Mouse (Mus musculus) heart, postnatal 0 days (tissue): Measurements from ENCODE around the gene Cyp2a5. TPM values are rescaled to one million over a fixed set of nuclear protein-coding genes. Genes with fewer than 3 reads are reported as not detected.
"Not testable (repeated sequence)": the region's sequence is repeated elsewhere in the genome, so short reads cannot be mapped to it uniquely, and the experiment has no call there.

ENCODE experiments used
- ATAC-seq: fragments of 200-750 bp; cut with Nextera tagmentation; 2 replicates; pipeline ENCODE4 v1.8.0; 2017; ENCODE audit warnings: low read depth, moderate number of reproducible peaks, moderate library complexity; ENCODE audit not compliant: insufficient read depth
- DNase-seq: peaks from one replicate; pipeline ENCODE4 v3.0.0-alpha.2; 2016; ENCODE audit warnings: low spot score
- H3K27ac ChIP-seq: fragments of 300-500 bp; sonication (generic); 2 replicates; pipeline ENCODE4 v1.5.1; 2014; ENCODE audit warnings: low read depth, mild to moderate bottlenecking
- H3K27me3 ChIP-seq: fragments of 300-500 bp; sonication (generic); 2 replicates; pipeline ENCODE4 v1.6.1; 2014; ENCODE audit warnings: low read length, mixed read lengths; ENCODE audit not compliant: control insufficient read depth, insufficient read depth
- H3K36me3 ChIP-seq: fragments of 300-500 bp; sonication (generic); replicated peaks from 2 replicates; pipeline ENCODE4 v1.6.1; 2014; ENCODE audit warnings: low read length, mixed read lengths; ENCODE audit not compliant: control insufficient read depth, insufficient read depth
- H3K4me1 ChIP-seq: fragments of 300-500 bp; sonication (generic); 2 replicates; pipeline ENCODE4 v1.6.1; 2014; ENCODE audit warnings: antibody characterized with exemption; ENCODE audit not compliant: control insufficient read depth, insufficient read depth
- H3K4me2 ChIP-seq: fragments of 300-500 bp; sonication (generic); 2 replicates; pipeline ENCODE4 v1.6.1; 2014; ENCODE audit warnings: low read depth, mild to moderate bottlenecking, low read length, moderate library complexity
- H3K4me3 ChIP-seq: fragments of 300-500 bp; sonication (generic); 2 replicates; pipeline ENCODE4 v1.5.1; 2014; ENCODE audit warnings: low read depth, low read length
- H3K9ac ChIP-seq: fragments of 300-500 bp; sonication (generic); replicated peaks from 2 replicates; pipeline ENCODE4 v1.6.1; 2014; ENCODE audit warnings: low read depth, low read length, mixed read lengths
- H3K9me3 ChIP-seq: fragments of 300-500 bp; sonication (generic); replicated peaks from 2 replicates; pipeline ENCODE4 v1.6.1; 2016; ENCODE audit warnings: low read length; ENCODE audit not compliant: control insufficient read depth
- WGBS: fragments of 180-500 bp; shearing (Covaris S2); extraction: QIAGEN DNeasy Blood & Tissue Kit; methylation state at CpG from one replicate; pipeline ENCODE4 v1.1.7; 2014; 5-methylcytosine and 5-hydroxymethylcytosine counted together
- polyA plus RNA-seq: library from polyadenylated mRNA; unstranded; fragments of >200 nt; fragmentation: Nextera tagmentation; extraction: Ambion mirVana; gene quantifications from 2 replicates; pipeline ENCODE4 v1.2.1, GENCODE M21; 2015
- total RNA-seq: library from RNA; depleted of rRNA; stranded (reverse); fragments of >200 nt; gene quantifications from 2 replicates; pipeline ENCODE4 v1.2.3, GENCODE M21; 2014; ENCODE audit warnings: low replicate concordance; rRNA removed

The Cyp2a5 gene
- total and polyA plus RNA-seq, 2 experiments from 2014 or later, result not detected

DNA sequence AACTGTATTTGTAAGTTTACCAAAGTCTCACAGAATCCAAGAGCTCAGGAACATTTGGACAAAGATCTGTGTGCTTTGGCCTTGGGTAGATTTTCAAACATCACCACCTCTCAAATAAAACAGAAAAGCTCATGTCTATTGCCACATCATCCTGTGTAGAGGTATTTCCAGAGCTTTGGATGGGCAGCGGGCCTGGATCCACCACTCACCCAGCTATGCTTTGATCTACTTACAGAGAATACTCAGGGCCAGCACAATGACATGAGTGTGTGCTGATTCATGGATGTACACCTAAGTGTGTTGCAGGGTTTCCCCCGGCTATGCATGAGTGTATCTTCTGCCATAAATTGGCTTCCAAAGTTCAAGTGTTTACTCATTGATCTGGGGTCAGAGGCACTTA is 8.3 kb downstream of the Cyp2a5 start:
- H3K36me3 ChIP-seq, result not testable (repeated sequence)
- 79% methylated on average over 2 of the region's 2 CpGs for WGBS

GRCm38 (mm10) chr7:26850063-26850462 is 15.0 kb downstream of the Cyp2a5 start:
- not testable (repeated sequence) for H3K27me3 ChIP-seq, H3K27ac ChIP-seq, DNase-seq, H3K9me3 ChIP-seq, H3K4me2 ChIP-seq, H3K4me1 ChIP-seq, H3K9ac ChIP-seq, ATAC-seq, H3K36me3 ChIP-seq, H3K4me3 ChIP-seq

More for the DNA sequence above, 8.3 kb downstream of the Cyp2a5 start:
- H3K27ac ChIP-seq, H3K4me1 ChIP-seq, ATAC-seq, DNase-seq, H3K9me3 ChIP-seq, H3K4me2 ChIP-seq, H3K4me3 ChIP-seq, H3K9ac ChIP-seq, H3K27me3 ChIP-seq: not testable (repeated sequence)

DNA sequence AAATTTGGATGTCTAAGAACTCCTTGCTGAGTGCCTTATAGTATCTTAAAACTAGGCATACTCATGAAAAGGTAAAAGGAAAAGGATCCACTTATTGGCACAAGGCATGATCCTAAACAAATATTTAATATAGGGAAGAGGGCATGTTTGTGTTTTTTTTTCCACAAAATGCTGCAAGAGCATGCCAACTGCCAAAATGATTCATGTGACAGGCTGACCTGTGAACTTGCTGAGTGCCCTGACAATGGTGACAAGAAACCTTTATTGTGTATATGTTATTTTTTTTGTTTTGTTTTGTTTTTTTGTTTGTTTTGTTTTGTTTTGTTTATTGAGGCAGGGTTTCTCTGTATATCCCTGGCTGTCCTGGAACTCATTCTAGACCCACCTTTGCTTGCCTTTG is 43.5 kb downstream of the Cyp2a5 start:
- not testable (repeated sequence) for H3K36me3 ChIP-seq, ATAC-seq, H3K9me3 ChIP-seq, H3K4me1 ChIP-seq, H3K27ac ChIP-seq, DNase-seq, H3K27me3 ChIP-seq, H3K4me3 ChIP-seq, H3K4me2 ChIP-seq, H3K9ac ChIP-seq

DNA sequence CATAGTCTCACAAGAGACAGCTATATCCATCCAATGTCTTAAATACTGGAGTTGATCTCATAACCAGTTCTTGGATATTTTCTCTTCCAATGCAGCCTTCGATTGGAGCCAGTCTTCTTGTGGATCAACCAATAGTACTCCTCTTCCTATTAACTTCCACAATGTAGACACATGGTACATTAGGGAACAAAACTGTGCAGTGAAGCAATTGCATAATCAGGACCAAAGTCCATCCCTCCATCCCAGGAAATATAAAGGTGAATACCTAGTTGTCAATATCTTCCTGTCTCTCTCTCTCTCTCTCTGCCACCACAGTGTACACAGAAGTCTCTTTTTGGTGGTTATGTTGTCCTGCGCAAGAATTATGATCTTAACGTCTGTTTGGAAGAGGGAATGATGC is 45.5 kb downstream of the Cyp2a5 start:
- H3K9ac ChIP-seq, H3K4me3 ChIP-seq, ATAC-seq, H3K36me3 ChIP-seq, H3K27ac ChIP-seq, DNase-seq, H3K4me1 ChIP-seq, H3K9me3 ChIP-seq, H3K27me3 ChIP-seq, H3K4me2 ChIP-seq: not testable (repeated sequence)
- 59% methylated on average over 2 of the region's 3 CpGs for WGBS

Other genes starting within 250 kb of the Cyp2a5 start
- gene Vmn1r185, start 216.8 kb upstream of the Cyp2a5 start, total RNA-seq, result not detected in 2 replicates
- gene Vmn1r185, start 216.8 kb upstream of the Cyp2a5 start, polyA plus RNA-seq, result not detected in 2 replicates
- gene Cyp2b23, start 148.9 kb upstream of the Cyp2a5 start, total RNA-seq, result not detected in 2 replicates
- gene Cyp2b23, start 148.9 kb upstream of the Cyp2a5 start, polyA plus RNA-seq, result not detected in 2 replicates
- not detected in 2 replicates for gene Cyp2b19, start 78.2 kb upstream of the Cyp2a5 start, total RNA-seq
- not detected in 2 replicates for gene Cyp2b19, start 78.2 kb upstream of the Cyp2a5 start, polyA plus RNA-seq
- gene Cyp2g1, start 26.4 kb upstream of the Cyp2a5 start, total RNA-seq, result not detected in 2 replicates
- gene Cyp2g1, start 26.4 kb upstream of the Cyp2a5 start, polyA plus RNA-seq, result not detected in 2 replicates
- gene Cyp2a22, start 104.1 kb downstream of the Cyp2a5 start, total RNA-seq, result not detected in 2 replicates
- gene Cyp2a22, start 104.1 kb downstream of the Cyp2a5 start, polyA plus RNA-seq, result not detected in 2 replicates
- not detected in 2 replicates for gene Cyp2a12, start 193.8 kb downstream of the Cyp2a5 start, total RNA-seq
- gene Cyp2a12, start 193.8 kb downstream of the Cyp2a5 start, polyA plus RNA-seq, result not detected in 2 replicates